Mouse (Mus musculus): ENCODE results near the gene Rbm4.

GRCm38 (mm10) chr19:4810746-4811062, 17.0 kb upstream of the Rbm4 start:
- no peak for TF ChIP-seq POLR2A (IDR thresholded peaks at IDR 0.05; ENCODE audit: borderline replicate concordance, extremely low read depth, insufficient read depth, insufficient read length, poor library complexity, severe bottlenecking)
- TF ChIP-seq CTCF (IDR thresholded peaks at IDR 0.05; ENCODE audit: borderline replicate concordance, extremely low read depth, insufficient read depth, insufficient read length) = no peak

Data from brain, embryonic 14.5 days (tissue).